ENCODE assay signal across 17 mouse cellular contexts in genomic region chr13:27730286-27730959, GRCm38 (mm10). TPM values are rescaled to one million over a fixed set of nuclear protein-coding genes. Genes with fewer than 3 reads are reported as not detected.
"Had no signal": no experiment of that assay in that cellular context is flagged by ENCODE, and none has a peak within 500 bp of the region (broad histone marks: within the 10 kb centered on the region; RNA-seq: fewer than 3 reads in every experiment).

No protein-coding gene starts in this region.

RNA-seq across cellular contexts. Expression of gene Prl7d1, which starts 13.9 kb away (rescaled TPM):
- total RNA-seq: megakaryocyte, adult 5-6 weeks; megakaryocyte-erythroid progenitor cell, adult 5-6 weeks; neutrophil, adult 5-6 weeks had no signal
- polyA plus RNA-seq: lung, embryonic 14.5 days; lung, embryonic 16.5 days; midbrain, embryonic 10.5 days; midbrain, embryonic 12.5 days; midbrain, embryonic 14.5 days; midbrain, embryonic 16.5 days; neural tube, embryonic 12.5 days; neural tube, embryonic 14.5 days; spleen, adult 2 months; stomach, embryonic 15.5 days; stomach, postnatal 0 days; testis, adult 2 months; thymus, adult 2 months; urinary bladder, adult 2 months had no signal

RNA-seq across cellular contexts. Expression of gene Prl7c1, which starts 50.2 kb away (rescaled TPM):
- total RNA-seq: megakaryocyte, adult 5-6 weeks; megakaryocyte-erythroid progenitor cell, adult 5-6 weeks; neutrophil, adult 5-6 weeks had no signal
- polyA plus RNA-seq: lung, embryonic 14.5 days; lung, embryonic 16.5 days; midbrain, embryonic 10.5 days; midbrain, embryonic 12.5 days; midbrain, embryonic 14.5 days; midbrain, embryonic 16.5 days; neural tube, embryonic 12.5 days; neural tube, embryonic 14.5 days; spleen, adult 2 months; stomach, embryonic 15.5 days; stomach, postnatal 0 days; testis, adult 2 months; thymus, adult 2 months; urinary bladder, adult 2 months had no signal
